Mouse (Mus musculus) heart, adult 8-10 months (tissue): ENCODE data around the gene Vwf. TPM values are rescaled to one million over a fixed set of nuclear protein-coding genes. Genes with fewer than 3 reads are reported as not detected.

Experiments used
- DNase-seq: peaks from one replicate; pipeline ENCODE4 v3.0.0; 2022; ENCODE audit warnings: low spot score
- total RNA-seq, 4 experiments: library from RNA; stranded (reverse); gene quantifications; 2 replicates each; pipeline ENCODE4 v1.2.4; 2022

Vwf gene
- total RNA-seq, 4 experiments from 2014 or later = 82.6 to 137 (median 104) TPM

- no peak for DNase-seq
Measured at GRCm38 (mm10) chr6:125541296-125541695, 5.3 kb upstream of the Vwf start.

- DNase-seq = no peak
Measured at GRCm38 (mm10) chr6:125548406-125548805, 1.8 kb downstream of the Vwf start.

- DNase-seq = no peak
Measured at GRCm38 (mm10) chr6:125550172-125550571, 3.6 kb downstream of the Vwf start.

- DNase-seq = peak; percentile 52
Measured at GRCm38 (mm10) chr6:125552760-125553159, 6.2 kb downstream of the Vwf start.

- no peak for DNase-seq
Measured at GRCm38 (mm10) chr6:125553551-125553950, 7.0 kb downstream of the Vwf start.

- DNase-seq = no peak
Measured at GRCm38 (mm10) chr6:125558831-125559230, 12.3 kb downstream of the Vwf start.

GRCm38 (mm10) chr6:125561031-125561430, 14.5 kb downstream of the Vwf start:
- DNase-seq = no peak

- no peak for DNase-seq
Measured at GRCm38 (mm10) chr6:125561521-125561920, 14.9 kb downstream of the Vwf start.

- DNase-seq = no peak
Measured at GRCm38 (mm10) chr6:125564812-125565281, 18.3 kb downstream of the Vwf start.

GRCm38 (mm10) chr6:125565326-125565725, 18.8 kb downstream of the Vwf start:
- DNase-seq = no peak

GRCm38 (mm10) chr6:125566656-125567055, 20.1 kb downstream of the Vwf start:
- DNase-seq = no peak

- DNase-seq = peak; percentile 49
Measured at GRCm38 (mm10) chr6:125568381-125568780, 21.8 kb downstream of the Vwf start.

GRCm38 (mm10) chr6:125572291-125573188, 26.0 kb downstream of the Vwf start:
- peak; percentile 86 for DNase-seq

- peak; percentile 91 for DNase-seq
Measured at GRCm38 (mm10) chr6:125573189-125573928, 26.8 kb downstream of the Vwf start.

GRCm38 (mm10) chr6:125575080-125575479, 28.5 kb downstream of the Vwf start:
- no peak for DNase-seq

GRCm38 (mm10) chr6:125577301-125577700, 30.7 kb downstream of the Vwf start:
- no peak for DNase-seq

- DNase-seq = peak; percentile 38
Measured at GRCm38 (mm10) chr6:125577882-125578646, 31.5 kb downstream of the Vwf start.

GRCm38 (mm10) chr6:125578647-125579011, 32.1 kb downstream of the Vwf start:
- DNase-seq = no peak

- no peak for DNase-seq
Measured at GRCm38 (mm10) chr6:125579864-125580263, 33.3 kb downstream of the Vwf start.

- no peak for DNase-seq
Measured at GRCm38 (mm10) chr6:125583666-125584065, 37.1 kb downstream of the Vwf start.

GRCm38 (mm10) chr6:125584266-125584665, 37.7 kb downstream of the Vwf start:
- no peak for DNase-seq

- DNase-seq = no peak
Measured at GRCm38 (mm10) chr6:125585579-125585978, 39.0 kb downstream of the Vwf start.
